Mouse (Mus musculus) lung, postnatal 25 days (tissue): Measurements from ENCODE around the gene Gm5134.
"Not testable (repeated sequence)": the region's sequence is repeated elsewhere in the genome, so short reads cannot be mapped to it uniquely, and the experiment has no call there.

ENCODE experiments used
- DNase-seq: peaks from one replicate; pipeline ENCODE4 v3.0.0; 2022; ENCODE audit warnings: low spot score

The Gm5134 gene

DNA sequence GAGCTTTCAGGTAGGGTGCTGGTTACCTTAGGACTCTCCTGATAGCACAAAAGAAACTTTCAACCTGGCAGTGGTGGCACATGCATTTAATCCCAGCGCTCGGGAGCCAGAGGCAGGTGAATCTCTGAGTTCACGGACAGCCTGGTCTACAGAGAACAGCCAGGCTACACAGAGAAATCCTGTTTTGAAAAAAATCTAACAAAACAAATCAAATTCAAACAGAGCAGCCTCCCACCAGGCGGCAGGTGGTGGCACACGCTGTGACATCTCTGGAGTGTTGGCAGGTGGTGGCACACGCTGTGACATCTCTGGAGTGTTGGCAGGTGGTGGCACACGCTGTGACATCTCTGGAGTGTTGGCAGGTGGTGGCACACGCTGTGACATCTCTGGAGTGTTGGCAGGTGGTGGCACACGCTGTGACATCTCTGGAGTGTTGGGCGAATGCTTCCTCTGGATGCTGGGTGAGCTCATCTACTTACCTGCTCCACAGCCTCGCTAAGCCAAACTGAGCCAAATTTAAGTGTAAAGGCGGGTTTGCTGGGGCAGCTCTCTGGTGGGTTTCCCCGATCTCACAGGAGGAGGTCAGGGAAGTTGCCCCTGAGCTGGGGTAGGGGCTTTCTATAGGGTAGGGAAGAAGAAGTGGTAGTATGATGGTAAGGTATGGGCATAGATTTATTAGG lies 40.4 kb downstream of the Gm5134 start:
- not testable (repeated sequence) for DNase-seq

DNA sequence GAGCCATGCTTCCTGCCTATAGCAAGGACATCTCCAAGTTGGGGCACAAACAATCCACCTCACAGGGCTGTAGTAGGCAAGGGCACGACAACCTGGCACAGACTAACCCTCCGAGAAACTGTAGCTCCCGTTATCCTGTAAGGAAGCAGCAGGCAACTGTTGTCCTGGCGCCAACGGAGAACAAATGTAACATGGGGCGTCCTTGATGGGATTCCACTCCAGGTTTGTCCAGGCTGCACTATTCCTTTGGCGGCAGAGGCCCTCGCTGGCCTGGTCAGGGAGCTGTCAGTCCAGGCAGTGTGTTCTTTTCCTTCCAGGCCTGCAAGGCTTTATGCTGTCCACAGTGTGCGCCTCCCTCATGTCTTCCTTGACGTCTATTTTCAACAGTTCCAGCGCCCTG lies 41.1 kb downstream of the Gm5134 start:
- DNase-seq: no peak

DNA sequence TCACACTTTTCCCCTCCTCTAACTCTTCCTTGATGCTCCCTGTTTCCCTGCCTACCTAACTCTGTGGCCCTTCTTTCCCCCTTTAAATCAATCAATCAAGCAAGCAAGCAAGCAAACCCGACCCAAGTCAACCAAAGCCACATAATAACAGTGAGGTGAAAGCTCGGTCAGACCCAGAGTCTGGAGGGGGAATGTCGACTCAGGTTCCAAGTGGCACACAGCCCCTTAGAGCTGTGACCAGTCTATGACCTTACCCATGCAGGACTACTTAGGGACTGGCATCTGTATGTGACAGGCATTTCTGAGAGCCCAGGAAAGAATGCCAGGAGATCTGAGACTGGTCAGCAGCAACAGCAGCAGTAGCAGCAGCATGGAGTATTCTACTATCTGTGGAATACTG lies 42.0 kb downstream of the Gm5134 start:
- no peak for DNase-seq

DNA sequence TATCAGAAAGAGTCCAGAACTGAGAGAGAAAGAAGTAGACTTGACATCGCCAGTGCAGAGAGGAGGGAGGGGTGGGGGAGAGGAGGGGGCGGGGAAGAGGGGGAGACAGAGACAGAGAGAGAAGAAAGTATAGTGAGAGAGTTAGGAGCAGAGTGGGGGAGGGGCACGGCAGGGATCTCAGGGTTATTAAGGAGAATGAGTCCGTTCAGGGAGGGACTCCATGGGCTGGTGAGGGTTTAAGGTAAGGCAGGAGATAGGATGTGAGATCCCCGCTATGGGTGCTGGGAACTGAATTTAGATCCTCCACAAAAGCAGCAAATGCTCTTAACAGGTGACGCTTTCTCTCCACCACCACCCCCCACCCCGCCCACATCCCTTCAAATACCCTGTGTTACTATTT lies 46.8 kb downstream of the Gm5134 start:
- DNase-seq: no peak

DNA sequence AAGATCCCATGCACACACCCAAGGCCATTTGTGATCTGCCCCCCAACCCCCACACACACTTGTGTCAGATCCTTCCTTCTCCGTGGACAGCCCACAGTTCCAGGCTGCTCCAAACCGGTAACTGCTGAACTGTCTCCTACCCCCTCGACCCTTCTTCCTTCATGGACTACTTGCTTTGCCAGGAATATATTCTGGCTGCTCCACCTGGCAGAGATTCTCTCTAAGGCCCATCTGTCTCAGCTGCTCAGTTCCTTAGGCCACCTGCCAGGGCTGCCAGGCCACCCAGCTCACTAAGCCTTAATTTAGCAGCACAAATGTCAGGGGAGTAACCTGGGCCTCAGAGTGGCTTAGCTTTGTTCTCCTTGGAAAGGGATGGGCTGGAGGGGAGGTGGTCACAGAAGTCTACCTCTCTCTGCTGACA lies 47.8 kb downstream of the Gm5134 start:
- DNase-seq: no peak

DNA sequence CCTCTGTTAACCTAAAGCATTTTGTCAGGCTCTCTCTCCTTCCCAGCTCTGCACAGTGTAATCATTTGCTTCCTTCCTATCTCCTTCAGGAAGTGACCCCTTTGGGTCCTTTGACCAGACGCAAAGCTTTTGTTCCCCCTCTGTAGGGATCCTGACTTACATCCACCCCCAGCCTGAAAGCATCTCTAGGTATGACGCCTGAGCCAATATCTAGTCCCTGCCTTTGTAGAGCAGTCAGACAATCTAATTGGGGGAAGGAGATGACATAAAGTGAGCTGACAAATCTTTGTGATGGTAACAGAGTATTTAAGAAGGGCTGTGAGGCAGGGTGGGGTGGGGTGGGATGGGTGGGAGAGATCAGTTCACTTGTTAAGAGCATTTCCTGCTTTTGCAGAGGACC lies 48.3 kb downstream of the Gm5134 start:
- no peak for DNase-seq

DNA sequence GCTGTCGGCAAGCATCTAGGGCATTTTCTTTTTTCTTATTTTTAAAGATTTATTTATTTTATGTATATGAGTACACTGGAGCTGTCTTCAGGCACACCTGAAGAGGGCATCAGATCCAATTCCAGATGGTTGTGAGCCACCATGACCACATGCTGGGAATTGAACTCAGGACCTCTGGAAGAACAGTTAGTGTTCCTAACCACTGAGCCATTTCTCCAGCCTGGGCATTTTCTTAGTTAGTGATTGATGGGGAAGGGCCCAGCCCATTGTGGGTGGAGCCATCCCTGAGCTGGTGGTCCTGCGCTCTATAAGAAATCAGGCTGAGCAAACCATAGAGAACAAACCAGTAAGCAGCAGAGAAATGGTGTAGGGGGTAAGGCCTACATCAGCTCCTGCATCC lies 48.9 kb downstream of the Gm5134 start:
- no peak for DNase-seq

DNA sequence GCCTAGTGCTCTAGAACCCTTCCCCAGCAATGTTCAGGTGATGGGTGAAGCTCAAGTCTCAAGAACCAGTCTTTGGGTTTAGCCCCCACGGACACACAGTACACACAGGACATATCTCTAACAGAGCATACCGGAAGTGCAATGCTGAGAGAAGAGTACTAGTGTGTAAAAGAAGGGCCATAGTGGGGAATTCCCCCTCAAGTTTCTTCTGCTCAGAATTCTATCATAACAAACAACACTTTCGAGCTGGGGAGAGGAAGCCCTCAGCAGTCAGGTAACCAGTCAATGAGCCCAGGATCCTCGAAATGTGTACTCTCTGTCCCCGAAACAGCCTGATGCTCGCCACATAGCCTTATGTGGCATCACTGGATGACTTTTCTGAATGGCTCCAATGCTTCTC lies 52.1 kb downstream of the Gm5134 start:
- no peak for DNase-seq

DNA sequence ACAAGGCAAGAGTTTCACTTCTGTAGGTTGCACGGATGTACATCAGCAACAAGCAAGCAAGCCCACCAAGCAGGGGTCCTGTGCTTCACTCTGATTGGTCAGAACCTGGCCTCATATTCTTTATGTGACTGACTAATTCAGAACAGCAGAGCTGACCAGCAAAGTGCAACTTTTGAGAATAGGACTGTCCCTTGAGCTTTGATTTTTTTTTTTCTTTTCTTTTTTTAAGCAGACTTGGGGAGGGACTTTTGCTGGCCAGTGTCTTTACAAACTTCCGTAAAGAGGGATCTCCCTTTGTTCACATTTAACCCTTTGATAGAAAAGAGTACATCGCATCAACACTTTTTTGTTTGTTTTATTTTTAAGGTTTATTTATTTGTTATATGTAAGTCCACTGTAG lies 55.5 kb downstream of the Gm5134 start:
- no peak for DNase-seq

DNA sequence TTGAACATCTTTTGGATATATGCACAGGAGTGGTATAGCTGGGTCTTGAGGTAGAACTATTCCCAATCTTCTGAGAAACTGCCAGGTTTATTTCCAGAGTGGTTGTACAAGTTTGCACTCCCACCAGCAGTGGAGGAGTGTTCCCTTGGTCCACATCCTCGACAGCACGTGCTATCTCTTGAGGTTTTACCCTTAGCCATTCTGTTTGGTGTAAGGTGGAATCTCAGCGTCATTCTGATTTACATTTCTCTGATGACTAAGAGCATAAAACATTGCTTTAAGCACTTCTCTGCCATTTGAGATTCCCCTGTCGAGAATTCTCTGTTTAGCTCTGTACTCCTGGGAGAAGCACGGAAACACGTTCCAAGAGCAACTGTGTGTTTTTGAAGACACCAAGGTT lies 58.6 kb downstream of the Gm5134 start:
- no peak for DNase-seq

DNA sequence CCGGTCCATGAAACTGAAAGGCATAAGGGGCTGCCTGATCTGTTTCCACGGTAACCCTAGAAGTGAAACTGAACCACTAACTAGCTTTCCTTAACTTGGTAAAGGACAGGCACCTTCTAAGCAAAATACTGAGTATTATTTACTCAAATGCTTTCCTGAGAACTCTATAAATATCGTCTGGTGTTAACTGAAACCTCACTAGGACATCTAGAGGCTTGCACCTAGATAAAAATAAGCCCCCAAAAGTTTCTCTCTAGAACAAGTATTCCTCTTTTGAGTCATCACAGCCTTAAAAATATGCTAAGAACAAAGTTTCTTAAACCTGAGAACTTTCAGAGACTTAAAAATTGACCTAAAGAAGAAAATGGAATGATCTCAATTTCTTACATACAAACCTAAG lies 62.6 kb downstream of the Gm5134 start:
- DNase-seq: no peak

DNA sequence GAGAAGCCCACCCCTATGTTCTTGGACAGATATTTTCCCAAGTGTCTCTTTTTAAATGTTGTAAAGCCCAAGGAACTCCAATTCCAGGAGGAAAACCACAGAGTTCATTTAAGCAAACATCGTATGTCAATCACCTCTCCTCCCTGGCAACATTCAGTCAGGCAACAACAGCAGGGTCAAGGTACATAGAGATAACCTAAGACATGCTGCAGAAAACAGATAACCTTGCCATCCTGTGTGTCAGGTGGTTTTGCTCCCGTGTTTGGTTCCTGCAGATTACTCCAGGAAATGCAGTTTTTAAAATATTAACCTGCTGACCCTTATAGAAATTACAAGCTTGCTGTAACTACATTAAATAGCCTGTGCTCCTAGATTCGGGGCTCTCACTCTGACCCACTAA lies 67.4 kb downstream of the Gm5134 start:
- no peak for DNase-seq

DNA sequence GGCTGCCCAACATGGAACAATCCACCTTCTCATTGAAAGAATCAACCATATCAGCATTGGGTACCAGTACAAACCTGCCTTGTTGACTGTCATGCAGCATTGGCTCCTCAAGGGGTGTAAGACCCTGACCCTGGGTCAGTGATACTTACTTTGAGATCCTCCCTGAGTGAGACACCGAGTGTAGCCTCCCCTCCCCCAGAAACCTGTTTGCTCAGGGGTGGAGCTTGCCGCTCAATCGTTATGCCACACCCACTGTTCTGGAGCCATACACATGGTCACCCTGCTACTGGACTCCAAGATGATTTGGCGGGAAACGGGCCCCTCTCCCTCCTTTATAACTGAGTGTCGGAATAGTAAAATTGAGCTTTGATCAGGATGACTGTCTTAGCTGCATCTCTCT lies 69.6 kb downstream of the Gm5134 start:
- no peak for DNase-seq

DNA sequence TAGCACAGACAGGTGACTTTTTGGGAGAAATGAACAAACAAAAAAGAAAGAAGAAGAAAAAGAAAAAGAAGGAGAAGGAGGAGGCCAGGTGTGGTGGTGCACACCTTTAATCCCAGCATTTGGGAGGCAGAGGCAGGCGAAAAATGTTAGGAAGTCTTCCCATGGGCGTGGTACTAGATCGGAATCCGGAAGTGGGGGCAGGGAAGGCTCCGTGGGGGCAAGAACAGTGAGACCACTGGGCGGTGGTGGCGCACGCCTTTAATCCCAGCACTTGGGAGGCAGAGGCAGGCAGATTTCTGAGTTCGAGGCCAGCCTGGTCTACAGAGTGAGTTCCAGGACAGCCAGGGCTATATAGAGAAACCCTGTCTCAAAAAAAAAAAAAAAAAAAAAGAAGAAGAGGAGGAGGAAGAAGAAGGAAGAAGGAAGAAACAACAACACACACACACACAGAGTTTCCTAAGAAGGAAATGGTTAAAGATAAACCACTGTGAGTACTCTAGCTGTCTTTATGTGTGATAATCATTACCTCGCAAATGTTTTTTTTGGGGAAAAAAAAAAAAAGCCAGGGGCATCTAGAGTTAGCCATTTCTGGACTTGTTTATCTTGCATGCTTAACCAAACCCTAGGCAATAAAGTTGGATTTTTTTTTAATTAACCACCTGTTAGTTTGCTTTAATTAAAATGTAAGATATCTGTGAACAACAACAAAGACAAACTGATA lies 71.3 kb downstream of the Gm5134 start:
- no peak for DNase-seq

DNA sequence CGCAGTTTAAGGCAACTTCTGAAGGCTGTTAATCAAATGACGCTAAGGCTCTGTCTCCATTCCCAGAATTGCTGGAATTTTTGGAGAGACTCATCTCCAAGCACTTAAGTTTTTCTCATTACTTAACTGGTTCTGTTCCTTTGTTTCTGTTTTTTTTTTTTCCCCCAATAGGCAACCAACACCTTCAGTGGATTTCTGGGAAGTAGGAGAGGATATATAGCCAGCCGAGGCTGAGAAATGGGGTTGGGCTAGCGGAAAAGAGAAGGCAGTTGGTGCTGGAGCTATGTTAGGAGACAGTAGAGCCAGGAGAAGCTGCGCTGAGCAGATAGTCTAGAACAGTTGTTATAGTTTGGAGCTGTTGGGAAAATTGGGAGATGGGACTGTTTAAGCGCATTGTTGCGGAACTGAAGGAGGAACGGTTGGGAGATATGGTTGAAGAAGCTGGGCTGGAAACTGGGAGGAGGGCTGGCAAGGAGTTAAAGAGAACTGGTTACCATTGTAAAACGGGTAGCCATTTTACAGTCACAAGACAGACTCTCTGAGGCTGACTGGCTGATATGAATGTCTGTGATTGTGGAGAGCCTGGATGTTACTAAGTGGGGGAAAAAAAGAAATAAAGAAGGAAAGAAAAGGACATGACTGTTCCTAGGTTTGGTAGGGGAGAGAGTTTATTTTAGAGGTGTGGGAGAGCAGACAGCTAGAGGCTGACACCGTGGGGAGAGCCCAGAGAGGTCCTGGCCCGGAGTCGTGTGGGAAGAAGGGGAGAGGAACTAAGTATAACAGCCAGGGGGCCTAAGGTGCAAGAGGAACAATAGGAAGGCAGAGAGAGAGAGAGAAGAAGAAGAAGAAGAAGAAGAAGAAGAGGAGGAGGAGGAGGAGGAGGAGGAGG lies 73.1 kb downstream of the Gm5134 start:
- DNase-seq: no peak

DNA sequence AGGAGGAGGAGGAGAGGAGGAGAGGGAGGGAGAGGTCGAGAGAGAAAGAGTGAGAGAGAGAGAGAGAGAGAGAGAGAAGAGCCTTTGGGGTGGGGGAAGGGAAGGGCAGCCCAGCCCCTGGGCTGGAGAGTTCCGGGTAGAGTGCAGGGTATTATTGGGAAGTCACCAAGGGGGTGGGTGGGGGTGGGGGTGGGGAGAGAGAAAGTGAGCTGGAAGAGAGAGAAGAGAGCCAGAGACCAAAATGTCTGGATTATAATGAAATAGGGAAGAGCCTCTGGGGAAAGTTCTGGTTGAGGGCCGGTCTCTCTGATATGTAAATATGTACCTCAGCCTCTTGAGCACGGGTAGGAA lies 73.7 kb downstream of the Gm5134 start:
- no peak for DNase-seq

DNA sequence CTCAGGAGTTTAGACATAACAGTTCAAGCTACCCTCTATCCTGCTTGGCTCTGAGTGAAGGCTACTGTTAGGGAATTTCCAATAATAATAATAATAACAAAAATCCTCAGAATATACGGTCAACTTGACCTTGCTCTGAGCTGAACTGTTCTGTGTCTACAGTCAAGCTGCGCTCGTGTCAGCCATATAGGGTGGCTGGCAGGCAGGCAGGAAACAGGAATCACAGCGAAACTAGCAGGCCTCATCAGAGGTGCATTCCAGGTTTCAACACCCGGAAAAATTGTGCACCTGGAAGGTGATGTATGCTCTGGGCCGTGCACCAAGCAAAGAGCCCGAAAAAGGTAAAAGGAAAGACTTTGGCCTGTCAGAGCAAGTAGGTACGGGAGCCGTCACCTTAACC lies 74.1 kb downstream of the Gm5134 start:
- DNase-seq: no peak

DNA sequence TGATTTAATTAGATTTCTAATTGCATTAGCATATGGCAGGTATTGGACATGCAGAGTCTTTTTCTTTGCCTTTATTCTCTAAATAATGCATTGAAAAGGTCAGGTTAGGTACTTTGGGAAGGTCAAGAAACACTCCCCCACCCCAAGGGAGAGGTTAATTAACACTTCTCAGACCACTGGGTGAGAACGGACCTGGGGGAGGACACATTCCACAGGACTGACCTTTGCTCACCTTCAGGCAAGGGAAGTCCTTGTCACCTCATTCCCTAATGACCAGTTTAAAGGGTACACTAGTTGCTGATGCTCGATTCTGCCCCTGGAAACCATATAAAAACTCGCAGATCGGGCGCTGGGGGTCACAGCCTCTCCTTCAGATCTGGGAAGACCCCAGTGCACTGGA lies 75.0 kb downstream of the Gm5134 start:
- DNase-seq: no peak

DNA sequence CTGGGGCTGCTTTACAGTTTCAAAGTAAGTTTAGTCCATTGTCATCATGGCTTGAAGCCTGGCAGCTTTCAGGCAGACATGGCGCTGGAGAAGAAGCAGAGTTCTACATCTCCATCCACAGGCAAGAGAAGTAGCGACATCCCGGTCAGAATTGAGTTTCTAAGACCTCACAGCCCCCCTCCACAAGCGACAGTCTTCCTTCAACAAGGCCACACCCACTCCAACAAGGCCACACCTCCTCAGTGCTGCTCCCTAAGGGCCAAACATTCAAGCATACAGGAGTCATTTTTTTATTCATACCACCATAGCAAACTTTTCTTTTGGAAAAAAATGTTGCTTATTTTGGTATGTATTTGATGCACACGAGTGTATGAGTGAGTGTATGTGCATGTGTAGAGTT lies 76.2 kb downstream of the Gm5134 start:
- DNase-seq: no peak

DNA sequence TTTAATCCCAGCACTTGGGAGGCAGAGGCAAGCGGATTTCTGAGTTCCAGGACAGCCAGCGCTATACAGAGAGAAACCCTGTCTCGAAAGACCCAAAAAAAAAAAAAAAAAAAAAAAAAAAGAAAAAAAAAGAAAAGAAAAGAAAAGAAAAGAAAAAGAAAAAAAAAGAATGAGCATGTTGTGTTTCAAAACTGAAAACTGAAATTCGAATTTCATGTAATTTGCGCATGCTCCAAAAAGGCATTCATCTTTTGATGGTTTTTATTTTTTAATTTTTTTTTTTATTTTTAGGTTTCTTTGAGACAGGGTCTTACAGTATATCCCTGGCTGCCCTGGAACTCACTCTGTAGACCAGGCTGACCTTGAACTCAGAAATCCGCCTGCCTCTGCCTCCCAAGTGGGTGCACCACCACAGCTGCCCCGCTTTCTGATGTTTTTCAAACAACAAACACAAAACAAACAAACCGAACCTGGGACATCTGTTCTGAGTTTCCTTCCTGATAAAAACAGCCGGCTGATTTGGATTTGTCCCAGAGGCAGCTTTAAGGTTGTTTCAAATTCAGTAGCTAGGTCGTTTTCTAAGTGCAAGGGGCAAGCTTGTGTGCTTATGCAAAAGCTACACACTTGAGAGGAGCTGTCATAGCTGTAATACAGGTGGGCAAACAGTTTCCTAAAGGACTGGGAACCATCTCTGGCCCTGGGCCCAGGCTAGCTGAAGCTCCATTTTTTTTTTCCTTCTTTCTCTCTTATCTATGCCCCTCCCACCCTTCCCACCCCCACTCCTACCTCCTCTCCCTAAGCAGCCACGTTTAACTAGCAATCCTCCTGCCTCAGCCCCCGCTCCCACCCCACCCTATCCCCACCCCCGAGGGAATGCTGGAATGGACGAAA lies 77.4 kb downstream of the Gm5134 start:
- peak; percentile 3 for DNase-seq

DNA sequence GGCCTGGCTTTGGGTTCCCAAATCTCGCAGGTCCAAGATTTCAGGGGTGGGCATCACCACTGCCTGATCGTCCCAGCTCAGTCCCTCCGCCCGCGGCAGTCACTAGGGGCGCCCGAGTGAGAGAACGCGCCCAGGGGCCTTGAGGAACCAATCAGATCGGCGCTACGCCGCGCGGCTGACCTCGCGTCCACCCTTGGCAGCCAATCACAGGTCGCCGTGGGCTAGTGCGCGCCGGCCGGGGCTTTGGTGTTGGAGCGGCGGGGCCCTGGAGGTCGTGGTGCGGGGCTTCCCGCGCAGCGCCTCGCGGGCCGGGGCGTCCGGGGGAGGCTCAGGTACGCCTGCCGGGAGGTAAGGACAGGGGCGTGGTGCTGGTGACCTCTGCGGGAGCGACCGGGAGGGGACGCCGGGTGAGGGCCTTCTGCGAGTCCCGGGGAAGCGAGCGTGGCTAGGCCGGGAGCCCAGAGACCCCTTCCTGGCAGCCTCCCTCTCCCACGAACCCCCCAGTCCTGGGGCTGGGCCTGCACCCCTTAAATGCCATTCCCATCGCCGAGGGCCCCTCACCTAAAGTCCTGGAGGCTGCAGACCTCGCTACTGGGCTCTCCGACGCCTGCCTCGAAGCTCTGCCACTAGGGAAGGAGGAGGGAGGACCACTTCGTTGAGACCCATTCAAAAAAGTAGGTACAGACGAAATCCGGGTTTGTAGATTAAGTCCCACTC lies 78.2 kb downstream of the Gm5134 start, which contains the start of gene Zfp280b:
Gene Zfp280b, plus strand, starts transcription at position 249 of the 717 bp plus-strand sequence.
- DNase-seq: peak; percentile 95
